Mouse (Mus musculus) MEL (cell line): ENCODE measurements at regions not wholly inside any gene's neighbourhood (a gene's known extent, or its start where the extent isn't known, plus 50 kb on each side); places are given as distances from the start of the nearest gene placed in this dataset.

Source experiments
- CTCF ChIP-seq, 3 experiments: IDR thresholded peaks in 2 of 3; conservative IDR thresholded peaks in 1 of 3; 2 replicates each; pipeline ENCODE4 v1.5.1; 2011 to 2012; ENCODE audit warnings: low read length in 3 of 3, low read depth in 2 of 3, mild to moderate bottlenecking in 2 of 3, improper control_type of control experiment in 1 of 3, inconsistent platforms in 1 of 3, mixed read lengths in 1 of 3, moderate library complexity in 1 of 3; ENCODE audit not compliant: control insufficient read depth in 1 of 3, insufficient read depth in 1 of 3, poor library complexity in 1 of 3, severe bottlenecking in 1 of 3
- EP300 ChIP-seq, 2 experiments: IDR thresholded peaks; 2 replicates each; pipeline ENCODE4 v1.6.1; 2011; ENCODE audit warnings: improper control_type of control experiment in 2 of 2, low read length in 2 of 2, low read depth in 1 of 2, mild to moderate bottlenecking in 1 of 2
- MAZ ChIP-seq: IDR thresholded peaks from 2 replicates; pipeline ENCODE4 v1.6.1; 2012; ENCODE audit warnings: low read depth, mild to moderate bottlenecking, inconsistent platforms, low read length, improper control_type of control experiment
- MYC ChIP-seq: IDR thresholded peaks from 2 replicates; pipeline ENCODE4 v1.6.1; 2011; ENCODE audit warnings: low read depth, mild to moderate bottlenecking, low read length, improper control_type of control experiment, moderate library complexity
- NELFE ChIP-seq: IDR thresholded peaks from 2 replicates; pipeline ENCODE4 v1.6.1; 2011; ENCODE audit warnings: low read depth, low read length, improper control_type of control experiment
- RCOR1 ChIP-seq: IDR thresholded peaks from 2 replicates; pipeline ENCODE4 v1.6.1; 2012; ENCODE audit warnings: low read depth, mild to moderate bottlenecking, inconsistent platforms, low read length, improper control_type of control experiment
- ZNF384 ChIP-seq: IDR thresholded peaks from 2 replicates; pipeline ENCODE4 v1.6.1; 2012; ENCODE audit warnings: low read depth, mild to moderate bottlenecking, inconsistent platforms, low read length, improper control_type of control experiment

DNA sequence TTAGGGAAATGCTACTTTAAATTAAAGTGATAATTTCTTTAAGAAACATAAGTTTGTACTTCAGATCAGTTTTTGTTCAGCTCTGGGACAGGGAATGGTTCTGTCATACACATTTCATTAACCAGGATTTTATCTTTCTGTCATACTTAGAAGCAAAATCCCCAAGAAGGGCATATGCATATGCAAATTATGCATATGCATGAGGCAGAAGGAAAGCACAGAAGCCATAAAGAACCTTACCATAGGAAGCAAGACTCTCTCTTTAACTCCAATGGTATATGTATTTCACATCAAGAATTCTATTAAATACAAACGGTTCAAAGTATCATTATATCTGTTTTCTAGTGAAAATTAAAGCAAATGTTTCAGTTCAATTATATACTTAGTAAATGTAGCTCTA lies 381.5 kb downstream of the Kcnj3 start:
- no peak for TF ChIP-seq MAZ
- no peak for TF ChIP-seq RCOR1
- no peak for TF ChIP-seq ZNF384
- no peak for TF ChIP-seq CTCF (IDR thresholded peaks at IDR 0.05 in 2 of 3, conservative IDR thresholded peaks at IDR 0.05 in 1 of 3; ENCODE audit: control insufficient read depth in 1 of 3, insufficient read depth in 1 of 3, low read depth in 2 of 3, low read length in 3 of 3, poor library complexity in 1 of 3, severe bottlenecking in 1 of 3)
- TF ChIP-seq EP300 (IDR thresholded peaks at IDR 0.05; ENCODE audit: low read depth in 1 of 2, low read length in 2 of 2): no peak
- TF ChIP-seq NELFE: no peak
- TF ChIP-seq MYC: no peak
